Mouse (Mus musculus) mouse embryonic stem cell (cell line): ENCODE measurements around the gene Gstp3.

Experiments
- in situ Hi-C, 2 experiments: fragments of 300-500 bp; cut with MboI; formaldehyde crosslinking; loops; 1 replicate in 1 of 2; 3 replicates in 1 of 2; pipeline ENCODE4 v1.14.3; 2019 to 2020; ENCODE audit warnings: low sequenced_read_pairs in 2 of 2, low pct_unique_long_range_greater_than_20kb in 1 of 2, mixed read lengths in 1 of 2; ENCODE audit not compliant: unreplicated experiment in 1 of 2

Gene Gstp3

DNA sequence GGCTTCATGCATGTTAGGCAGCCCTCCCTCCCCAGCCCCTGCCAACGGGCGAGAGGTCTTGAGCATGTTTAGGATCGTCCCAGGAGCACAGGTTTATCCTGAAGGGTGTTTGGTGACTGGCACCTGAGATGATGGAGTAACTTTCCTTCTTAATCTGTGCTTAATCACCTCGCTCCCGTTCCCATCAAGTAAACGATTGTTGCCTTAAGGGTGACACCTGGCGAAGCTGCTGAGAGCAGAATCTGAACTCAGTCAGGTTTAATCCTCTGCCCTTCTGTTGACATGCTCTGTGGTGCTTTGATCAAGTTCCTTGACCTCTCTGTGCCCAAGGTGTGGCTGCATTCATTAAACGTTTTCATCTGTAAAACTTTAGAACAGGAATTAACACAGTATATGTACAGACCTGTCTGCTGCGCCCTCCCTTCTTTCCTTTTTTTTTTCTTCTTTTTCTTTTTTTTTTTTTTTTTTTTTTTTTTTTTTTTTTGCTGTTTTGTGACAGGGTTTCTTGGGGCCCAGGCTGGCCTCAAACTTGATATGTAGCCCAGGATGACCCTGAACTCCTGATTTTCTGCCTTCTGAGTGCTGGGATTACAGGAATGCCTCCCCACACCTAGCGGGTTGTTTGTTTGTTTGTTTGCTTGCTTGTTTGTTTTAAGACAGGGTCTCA lies 41.3 kb downstream of the Gstp3 start:
- in situ Hi-C loops, result no loop called here

DNA sequence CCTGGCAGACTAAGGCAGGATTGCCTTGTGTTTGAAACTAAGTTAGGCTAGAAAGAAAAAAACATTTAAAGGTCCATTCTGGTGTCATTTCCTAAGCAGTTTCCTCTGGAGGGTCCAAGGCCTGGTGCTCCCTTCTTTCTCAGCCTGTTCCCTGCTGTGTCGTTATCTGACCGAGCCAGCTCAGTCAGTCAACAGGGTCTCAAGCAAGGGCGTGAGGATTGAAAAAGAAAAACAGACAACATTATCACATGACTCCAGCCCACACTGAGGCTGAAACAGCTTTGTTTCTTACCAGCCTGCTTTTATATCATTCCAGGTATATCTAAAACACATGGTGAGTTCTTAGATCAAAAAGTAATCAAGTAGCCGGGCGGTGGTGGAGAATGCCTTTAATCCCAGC lies 43.7 kb downstream of the Gstp3 start:
- in situ Hi-C loops, result no loop called here

DNA sequence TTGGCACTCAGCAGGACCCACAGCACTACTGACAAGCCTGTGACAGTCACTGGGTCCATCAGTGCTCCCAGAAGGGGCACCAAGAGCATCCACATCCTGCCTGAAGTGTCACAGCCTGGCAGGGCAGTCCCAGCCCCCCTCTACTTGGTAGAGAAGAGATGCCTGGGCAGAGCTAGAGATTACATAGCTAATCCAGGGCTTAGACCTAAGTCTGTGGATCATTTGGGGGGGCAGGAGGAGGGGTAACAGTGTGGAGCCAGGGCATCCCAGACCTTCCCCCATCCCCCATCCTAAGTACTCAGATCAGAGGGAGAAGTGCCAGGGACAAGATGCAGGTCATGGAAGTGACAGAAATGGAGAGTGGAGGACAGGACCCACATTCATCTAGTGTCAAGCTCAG lies 44.6 kb downstream of the Gstp3 start:
- in situ Hi-C loops, result loop anchor here in 1 of 2 experiments (5.0 kb wide), 1 partner anchor 32 kb away; the partner anchor contains the start of gene Gstp2

DNA sequence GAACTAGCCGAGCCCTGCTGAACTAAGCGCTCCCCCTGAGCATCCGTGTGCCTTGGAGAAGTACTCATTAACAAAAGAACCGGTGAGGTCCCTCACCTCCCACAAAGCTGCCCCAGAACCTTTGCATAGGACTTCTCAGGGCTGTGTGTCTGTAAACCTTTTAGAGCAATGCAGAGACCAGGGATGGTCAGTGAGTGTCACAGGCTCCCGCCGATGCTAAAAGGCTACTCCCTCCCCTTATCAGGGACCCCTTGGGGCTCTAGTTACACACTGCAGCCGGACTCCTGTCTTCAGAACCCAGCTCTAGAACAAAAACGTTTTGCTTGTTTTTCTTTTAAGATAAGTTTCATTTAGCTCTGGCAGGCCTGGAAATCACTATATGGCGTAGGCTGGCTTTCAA lies 46.3 kb downstream of the Gstp3 start:
- in situ Hi-C loops, result loop anchor here in 1 of 2 experiments (5.0 kb wide), 1 partner anchor 34 kb away; the partner anchor contains the start of gene Gstp2

DNA sequence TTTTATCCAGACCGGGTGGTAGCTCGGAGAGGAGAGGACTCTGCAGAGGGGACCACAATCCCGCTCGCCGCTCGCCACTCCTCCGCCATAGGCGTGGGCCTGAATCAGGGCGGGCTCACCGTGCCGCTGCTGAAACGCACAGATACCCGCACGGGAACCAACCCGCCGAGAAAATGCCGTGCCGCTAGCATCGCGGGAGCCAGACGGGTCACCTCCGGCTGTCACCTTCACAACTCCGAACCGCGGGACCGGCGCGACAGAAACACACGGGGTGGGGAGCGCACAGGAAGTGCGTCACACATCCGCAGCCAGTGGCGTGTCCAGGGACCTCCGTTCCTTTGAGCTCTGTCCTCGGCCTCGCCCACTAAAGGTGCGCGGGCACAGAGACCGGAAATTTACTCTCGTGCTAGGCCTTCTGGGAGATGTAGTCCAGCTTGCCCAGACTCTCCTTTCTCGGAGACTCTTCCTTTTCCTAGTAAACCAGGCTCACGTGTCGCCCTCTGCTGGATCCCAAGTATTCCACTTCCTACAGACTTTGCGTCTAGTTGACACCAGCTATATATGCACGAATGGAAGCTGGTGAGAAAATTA lies 46.8 kb downstream of the Gstp3 start, which contains the start of gene Ndufv1:
Ndufv1 (minus strand) TSS at position 375 of the 591 bp plus-strand sequence.
- in situ Hi-C loops, result loop anchor here in 1 of 2 experiments (5.0 kb wide), 1 partner anchor 35 kb away; the partner anchor contains the start of gene Gstp2

DNA sequence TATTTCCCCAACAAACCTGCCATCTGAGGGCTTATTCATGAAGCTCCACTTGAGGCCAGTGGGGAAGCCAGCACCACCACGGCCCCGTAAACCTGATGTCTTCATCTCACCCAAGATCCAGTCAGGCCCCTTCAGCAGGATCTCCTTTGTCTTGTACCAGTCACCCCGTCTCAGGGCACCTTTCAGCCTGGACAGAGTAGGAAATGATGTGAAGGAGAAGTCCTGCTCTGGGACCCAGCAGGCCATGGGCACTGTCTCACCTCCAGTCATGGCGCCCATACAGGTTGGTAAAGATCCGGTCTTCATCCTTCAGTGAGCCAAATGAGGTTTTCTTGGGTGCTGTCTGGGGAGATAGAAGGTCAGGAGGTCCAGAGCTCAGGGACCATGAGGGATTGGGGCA lies 48.3 kb downstream of the Gstp3 start:
- in situ Hi-C loops, result loop anchor here in 1 of 2 experiments (5.0 kb wide), 1 partner anchor 36 kb away; the partner anchor contains the start of gene Gstp2
